Mouse (Mus musculus): Measurements from ENCODE around the gene Hba-a2.

GRCm38 (mm10) chr11:32302824-32303419 lies 6.6 kb downstream of the Hba-a2 start:
- TF ChIP-seq POLR2A (IDR thresholded peaks at IDR 0.05; ENCODE audit: borderline replicate concordance, extremely low read depth, low read depth, low read length) (no peak), CTCF (IDR thresholded peaks at IDR 0.05; ENCODE audit: insufficient read depth, low read length) (no peak)
